Mouse (Mus musculus): ENCODE measurements around the gene Ets2.

Ets2 gene

DNA sequence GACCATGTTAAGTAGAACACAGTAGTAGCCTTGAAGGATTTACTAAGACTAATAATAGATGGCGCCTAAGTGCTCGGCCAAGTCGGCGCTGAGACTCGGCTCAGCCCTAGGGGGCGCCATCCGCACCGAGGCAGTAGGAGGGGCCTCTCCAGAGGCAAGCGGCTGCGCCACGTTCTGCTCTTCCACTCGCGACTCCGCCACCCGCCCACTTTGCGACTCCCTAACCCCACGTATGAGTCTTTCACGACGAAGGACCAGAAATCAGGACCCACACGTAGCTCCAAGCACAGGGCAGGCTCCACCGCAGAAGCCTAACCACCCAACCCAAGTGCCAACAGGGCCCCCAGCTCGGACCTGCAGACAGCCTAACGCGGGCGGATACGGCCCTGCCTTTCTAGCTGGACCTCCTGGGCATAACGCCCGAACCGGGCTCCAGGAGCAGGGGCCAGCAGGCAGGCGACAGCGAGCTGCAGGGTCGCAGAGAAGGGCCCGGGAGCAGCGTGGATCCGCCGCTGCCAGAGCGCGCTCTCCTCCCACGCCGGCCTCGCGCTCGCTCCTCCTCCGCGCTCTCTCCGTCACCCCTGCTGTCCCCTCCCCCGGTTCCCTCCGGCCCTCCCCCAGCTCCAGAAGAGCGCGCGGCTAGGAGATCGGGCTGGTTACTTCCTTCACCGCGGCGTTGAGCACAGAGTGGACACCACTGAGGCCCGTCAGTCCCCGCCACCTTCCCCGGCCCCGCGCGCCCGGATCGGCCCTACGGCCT, at the start of gene Ets2:
Ets2 (plus strand) TSS at position 274 of the 760 bp plus-strand sequence.
- peak; percentile 84 for DNase-seq (ENCODE audit: low spot score)

- DNase-seq (ENCODE audit: low spot score): no peak
Measured at GRCm38 (mm10) chr16:95654204-95654611, 47.7 kb upstream of the Ets2 start.

- no peak for DNase-seq (ENCODE audit: low spot score)
Measured at GRCm38 (mm10) chr16:95656535-95656934, 45.3 kb upstream of the Ets2 start.

GRCm38 (mm10) chr16:95657187-95657586, 44.7 kb upstream of the Ets2 start:
- DNase-seq (ENCODE audit: low spot score): no peak

GRCm38 (mm10) chr16:95657756-95658155, 44.1 kb upstream of the Ets2 start:
- no peak for DNase-seq (ENCODE audit: low spot score)

GRCm38 (mm10) chr16:95658836-95659430, 42.9 kb upstream of the Ets2 start:
- DNase-seq (ENCODE audit: low spot score): peak; percentile 22

DNA sequence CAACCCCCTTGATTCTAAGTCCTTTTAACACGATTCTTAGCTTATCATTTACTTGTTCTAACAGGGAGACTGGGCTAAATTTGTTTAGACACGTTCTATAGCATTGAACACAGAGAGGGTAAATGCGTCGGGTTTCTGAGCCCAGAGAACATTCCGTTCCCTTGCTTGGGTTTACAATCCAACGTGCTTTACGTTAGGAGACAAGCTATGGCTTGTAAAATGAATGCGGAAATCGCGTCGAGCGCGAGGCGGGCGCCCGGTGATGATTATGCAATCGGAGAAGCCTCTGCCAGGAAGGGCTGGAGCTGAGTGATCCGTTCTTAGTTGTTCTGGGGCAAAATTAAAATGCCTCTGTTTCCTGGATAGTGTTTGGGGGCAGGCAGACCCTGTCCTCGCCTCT, 42.4 kb upstream of the Ets2 start:
- DNase-seq (ENCODE audit: low spot score): no peak

DNA sequence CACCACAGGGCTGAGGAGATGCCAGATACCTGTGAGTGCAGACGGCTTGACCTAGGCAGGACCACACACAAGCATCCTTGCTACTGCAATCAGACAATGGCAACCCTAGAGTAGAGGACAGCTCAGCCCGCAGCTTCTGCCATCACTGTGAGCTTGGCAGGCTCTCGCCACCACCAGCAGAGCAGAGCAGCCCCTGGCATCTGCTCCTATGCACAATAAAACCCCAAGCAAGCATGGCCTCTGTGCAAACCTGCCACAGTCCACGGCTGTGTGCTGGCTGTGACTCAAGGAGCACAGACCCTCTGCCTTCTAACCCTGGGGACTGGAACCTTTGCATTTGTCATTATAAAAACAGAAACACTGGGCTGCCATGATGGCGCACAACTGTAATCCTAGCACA, 41.0 kb upstream of the Ets2 start:
- no peak for DNase-seq (ENCODE audit: low spot score)

DNA sequence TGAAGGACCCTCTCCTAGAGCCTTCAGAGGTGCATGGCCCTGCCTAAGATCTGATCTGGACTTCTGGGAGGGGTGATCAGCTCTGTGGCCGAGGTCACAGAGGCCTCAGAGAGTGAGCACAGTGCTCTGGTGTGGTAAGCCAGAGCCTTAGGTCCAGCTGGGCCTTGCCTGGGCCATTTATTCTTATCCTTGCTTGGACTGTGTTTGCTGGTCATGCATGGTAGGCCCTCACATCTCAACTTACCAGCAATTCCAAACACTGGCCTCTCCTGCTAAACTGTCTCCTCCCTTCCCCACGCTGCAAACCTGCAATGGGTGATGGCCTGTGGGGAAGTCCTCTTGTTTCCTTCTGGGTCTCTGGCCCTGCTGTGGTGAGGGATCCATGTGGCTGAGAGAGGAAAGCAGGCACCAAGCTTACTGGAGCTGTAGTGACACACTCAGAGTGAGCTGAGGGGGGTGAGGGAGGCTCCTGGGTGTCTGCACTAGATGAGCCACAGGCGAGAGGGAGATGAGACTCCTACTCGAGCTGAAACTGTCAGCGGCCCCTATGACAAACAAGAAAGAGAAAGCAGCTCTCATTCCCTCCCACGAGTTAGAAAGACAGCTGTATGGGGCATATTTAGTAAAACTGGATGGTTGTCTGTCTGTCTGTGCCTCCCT, 36.3 kb upstream of the Ets2 start:
- no peak for DNase-seq (ENCODE audit: low spot score)

DNA sequence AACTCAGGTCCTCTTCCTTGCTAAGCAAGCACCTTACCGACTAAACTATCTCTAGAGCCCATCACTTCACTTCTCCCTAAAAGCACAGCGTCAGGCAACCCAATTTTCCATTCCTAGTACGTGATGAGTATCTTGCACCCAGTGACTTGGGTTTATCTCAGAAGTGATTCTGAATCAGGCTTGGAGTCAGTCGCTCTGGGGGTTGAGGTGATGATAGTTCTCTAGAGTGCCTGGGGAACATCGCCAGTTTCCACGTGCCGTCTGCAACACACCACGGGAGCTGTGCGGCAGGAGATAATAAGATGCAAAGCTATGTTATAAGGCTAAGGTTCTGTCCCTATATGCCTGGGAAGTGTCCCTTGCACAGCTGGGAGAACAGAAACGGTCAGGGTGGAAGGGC, 35.6 kb upstream of the Ets2 start:
- DNase-seq (ENCODE audit: low spot score): no peak

DNA sequence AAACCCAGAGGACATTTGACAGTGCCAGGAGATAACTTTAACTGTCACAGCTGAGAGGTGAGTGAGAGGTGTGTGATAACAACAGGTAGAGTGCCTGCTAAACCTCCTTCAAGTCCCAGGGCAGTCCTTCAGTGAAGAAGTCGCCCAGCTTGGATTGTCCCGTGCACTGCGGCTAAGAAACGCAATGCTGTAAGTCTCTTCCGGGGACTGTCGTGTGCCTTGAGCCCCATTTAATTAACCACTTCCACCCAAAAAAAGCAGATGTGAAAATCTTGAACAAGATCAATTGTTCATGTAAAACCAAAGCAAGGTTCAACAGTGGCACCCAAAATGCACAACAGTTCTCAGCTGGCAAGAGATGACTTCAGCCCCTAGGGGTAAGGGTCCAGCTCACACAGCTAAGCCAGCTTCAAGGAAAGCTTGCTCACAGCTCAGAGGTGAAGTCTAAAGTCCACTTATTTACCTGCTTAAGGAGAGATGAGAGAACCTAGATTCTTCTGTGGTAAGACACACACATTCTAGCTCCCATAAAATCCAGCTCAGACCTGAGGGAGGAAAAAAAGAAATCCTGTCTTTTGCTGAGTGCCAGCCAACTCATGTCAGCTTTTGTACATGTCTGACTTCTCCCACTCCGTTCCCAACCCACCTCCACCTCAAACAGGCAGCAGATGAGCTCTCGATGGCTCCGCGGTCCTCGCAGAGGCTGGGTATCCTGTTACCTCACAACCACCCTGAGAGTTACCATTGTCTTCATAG, 34.3 kb upstream of the Ets2 start:
- no peak for DNase-seq (ENCODE audit: low spot score)

DNA sequence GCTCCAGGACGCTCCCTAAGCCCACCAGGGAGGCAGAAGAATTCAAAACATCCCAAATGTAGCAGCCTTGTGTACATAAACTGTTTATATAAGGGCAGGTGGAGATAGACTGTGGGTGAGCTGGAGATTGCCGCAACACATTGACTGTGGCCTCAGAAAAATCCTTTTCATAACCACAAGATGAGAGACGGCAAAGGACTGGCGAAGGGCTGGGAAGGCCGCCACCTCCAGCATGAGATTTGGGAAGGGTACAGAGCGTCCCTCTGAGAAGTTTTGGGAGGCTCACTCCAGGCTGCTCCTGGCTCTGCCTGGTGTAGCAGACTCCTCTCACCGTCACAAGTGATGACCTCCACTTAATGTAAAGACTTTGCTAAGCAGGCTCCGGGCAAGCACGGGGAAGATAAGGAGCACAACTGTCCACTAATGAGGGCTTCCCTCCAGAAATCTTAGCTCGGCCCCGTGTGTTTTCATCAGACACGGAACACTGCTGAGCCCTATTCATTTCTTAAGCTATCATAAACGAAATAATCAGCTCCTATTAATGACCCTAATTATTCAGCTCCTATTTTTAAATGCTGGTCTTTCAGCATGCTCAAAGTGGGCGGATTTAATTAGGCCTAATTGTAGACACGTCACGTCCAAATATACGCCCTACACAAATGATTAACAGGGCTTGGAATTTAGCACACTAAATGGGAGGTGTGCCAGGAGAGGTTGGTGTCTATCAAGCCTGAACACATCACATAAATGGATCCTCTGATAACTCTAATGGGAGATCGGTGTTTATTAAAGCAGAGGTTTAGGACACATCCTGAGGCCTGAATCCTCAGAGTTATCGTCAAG, 33.5 kb upstream of the Ets2 start:
- no peak for DNase-seq (ENCODE audit: low spot score)

- no peak for DNase-seq (ENCODE audit: low spot score)
Measured at GRCm38 (mm10) chr16:95674452-95674921, 27.4 kb upstream of the Ets2 start.

GRCm38 (mm10) chr16:95675212-95675611, 26.7 kb upstream of the Ets2 start:
- DNase-seq (ENCODE audit: low spot score): no peak

DNA sequence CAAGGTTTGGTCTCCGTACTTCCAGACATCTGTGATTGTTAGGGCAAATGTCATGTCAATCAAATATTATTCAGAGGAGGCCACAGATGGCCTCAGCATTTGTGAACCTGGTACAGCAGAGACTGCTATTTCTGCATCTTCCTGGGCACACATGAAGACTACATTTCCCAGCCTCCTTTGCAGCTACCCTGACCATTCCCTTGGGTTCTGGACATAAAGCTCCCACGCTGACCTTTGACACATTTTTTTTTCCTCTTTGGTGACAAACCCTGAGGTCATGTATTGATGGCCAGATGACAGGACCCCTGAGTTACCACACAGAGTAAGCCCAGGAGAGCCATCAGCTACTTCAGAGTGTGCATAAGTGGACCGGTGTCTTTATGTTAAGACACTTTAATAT, 25.2 kb upstream of the Ets2 start:
- DNase-seq (ENCODE audit: low spot score): no peak

- no peak for DNase-seq (ENCODE audit: low spot score)
Measured at GRCm38 (mm10) chr16:95682431-95682892, 19.4 kb upstream of the Ets2 start.

DNA sequence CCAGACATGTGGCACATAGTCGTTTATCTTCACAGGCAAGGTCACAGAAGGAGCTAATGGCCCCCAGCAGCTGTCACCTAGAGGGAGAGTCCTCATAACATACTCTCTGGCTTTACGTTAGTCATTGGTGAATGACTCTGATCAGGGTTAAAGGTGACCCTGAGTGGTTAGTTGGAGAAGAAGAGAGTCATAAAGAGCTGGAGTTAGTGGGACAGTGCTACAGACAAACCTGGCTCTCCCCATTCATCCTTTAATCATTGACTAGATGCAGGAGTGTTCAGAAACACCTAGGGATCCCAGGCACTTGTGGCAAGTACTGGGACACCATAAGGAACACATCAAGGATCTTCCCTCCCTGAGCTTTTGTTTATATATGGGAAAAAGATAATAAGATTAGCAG, 16.1 kb upstream of the Ets2 start:
- DNase-seq (ENCODE audit: low spot score): no peak

GRCm38 (mm10) chr16:95686246-95686645, 15.6 kb upstream of the Ets2 start:
- DNase-seq (ENCODE audit: low spot score): no peak

DNA sequence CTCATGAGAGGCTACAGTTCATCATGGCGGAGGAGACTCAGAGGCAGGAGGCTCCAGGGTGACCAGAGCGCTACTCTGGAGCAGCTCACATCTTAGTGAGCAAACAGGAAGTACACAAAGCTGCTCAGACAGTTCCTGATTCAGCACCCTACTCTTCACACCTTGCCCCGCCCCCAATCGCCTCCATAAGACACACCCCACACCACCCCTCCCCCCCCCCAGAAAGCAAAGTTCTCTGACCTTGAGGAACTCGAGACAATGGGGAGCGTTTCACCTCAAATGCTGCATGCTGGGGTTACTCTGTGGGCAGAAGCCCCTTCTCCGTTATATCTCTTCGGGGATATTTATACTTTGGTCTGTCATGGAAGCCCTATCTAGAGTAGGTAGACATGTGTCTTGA, 15.0 kb upstream of the Ets2 start:
- no peak for DNase-seq (ENCODE audit: low spot score)

GRCm38 (mm10) chr16:95688010-95688409, 13.9 kb upstream of the Ets2 start:
- no peak for DNase-seq (ENCODE audit: low spot score)

- DNase-seq (ENCODE audit: low spot score): no peak
Measured at GRCm38 (mm10) chr16:95696599-95696998, 5.3 kb upstream of the Ets2 start.

All from ovary, postnatal 14 days (tissue).